Mouse (Mus musculus): ENCODE data around the gene Gria3.

DNA sequence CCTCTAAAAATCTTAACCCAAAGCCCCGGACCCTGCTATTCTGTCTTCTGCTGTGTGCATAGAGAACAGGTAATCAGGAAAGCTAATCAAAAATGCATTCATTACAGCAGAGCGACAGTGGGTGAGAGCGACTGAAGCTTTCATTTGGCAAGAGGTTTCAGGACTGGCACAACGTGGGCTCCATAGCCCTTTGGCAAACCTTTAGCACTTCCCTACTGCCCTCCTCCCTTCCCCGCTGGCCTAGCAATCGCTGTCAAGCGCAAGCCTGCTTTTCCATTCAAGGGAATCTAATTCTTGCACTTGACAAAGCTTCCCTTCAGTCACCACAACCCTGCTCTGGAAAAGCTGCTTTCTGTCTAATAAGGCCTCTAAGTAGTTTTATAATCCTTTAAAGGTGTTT is 13.6 kb upstream of the Gria3 start:
- TF ChIP-seq POLR2A (IDR thresholded peaks at IDR 0.05; ENCODE audit: low read depth, low read length), result no peak
- TF ChIP-seq CTCF (IDR thresholded peaks at IDR 0.05; ENCODE audit: extremely low read depth, insufficient read depth, insufficient read length, insufficient replicate concordance), result no peak

Measured in spleen, adult 2 months (tissue).